Mouse (Mus musculus) forebrain, postnatal 0 days (tissue): ENCODE results near the gene Rara. TPM values are rescaled to one million over a fixed set of nuclear protein-coding genes. Genes with fewer than 3 reads are reported as not detected.
A peak's percentile ranks its signal among the peaks of the same experiment; 100 is the strongest.

ENCODE experiments used
- ATAC-seq: fragments of 200-750 bp; cut with Nextera tagmentation; 2 replicates; pipeline ENCODE4 v1.8.0; 2017; ENCODE audit warnings: mild to moderate bottlenecking, moderate library complexity
- DNase-seq: peaks from one replicate; pipeline ENCODE4 v3.0.0-alpha.2; 2015
- H3K27ac ChIP-seq: fragments of 300-500 bp; sonication (generic); 2 replicates; pipeline ENCODE4 v1.5.1; 2014; ENCODE audit warnings: low read depth, mild to moderate bottlenecking, antibody characterized with exemption, low read length, moderate library complexity, mixed read lengths
- H3K27me3 ChIP-seq: fragments of 300-500 bp; sonication (generic); 2 replicates; pipeline ENCODE4 v1.6.1; 2014; ENCODE audit warnings: mild to moderate bottlenecking, low read length, mixed read lengths; ENCODE audit not compliant: insufficient read depth
- H3K36me3 ChIP-seq: fragments of 300-500 bp; sonication (generic); 2 replicates; pipeline ENCODE4 v1.6.1; 2014; ENCODE audit warnings: mild to moderate bottlenecking, moderate library complexity; ENCODE audit not compliant: insufficient read depth
- H3K4me1 ChIP-seq: fragments of 300-500 bp; sonication (generic); 2 replicates; pipeline ENCODE4 v1.6.1; 2014; ENCODE audit warnings: antibody characterized with exemption; ENCODE audit not compliant: insufficient read depth
- H3K4me2 ChIP-seq: fragments of 300-500 bp; sonication (generic); 2 replicates; pipeline ENCODE4 v1.6.1; 2014; ENCODE audit warnings: low read depth, mild to moderate bottlenecking, moderate library complexity
- H3K4me3 ChIP-seq: fragments of 300-500 bp; sonication (generic); 2 replicates; pipeline ENCODE4 v1.5.1; 2014; ENCODE audit warnings: low read depth, low read length, mixed read lengths
- H3K9ac ChIP-seq: fragments of 300-500 bp; sonication (generic); 2 replicates; pipeline ENCODE4 v1.6.1; 2014; ENCODE audit warnings: mild to moderate bottlenecking
- H3K9me3 ChIP-seq: fragments of 300-500 bp; sonication (generic); 2 replicates; pipeline ENCODE4 v1.6.1; 2016; ENCODE audit warnings: low read length
- CTCF ChIP-seq: sonication (generic); IDR thresholded peaks from 2 replicates; pipeline ENCODE4 v1.5.1; 2016; ENCODE audit warnings: antibody characterized with exemption, control low read depth, low read depth
- WGBS: fragments of 180-500 bp; shearing (Covaris S2); extraction: QIAGEN DNeasy Blood & Tissue Kit; methylation state at CpG from one replicate; pipeline ENCODE4 v1.1.7; 2014; 5-methylcytosine and 5-hydroxymethylcytosine counted together
- polyA plus RNA-seq: library from polyadenylated mRNA; unstranded; fragments of >200 nt; fragmentation: Nextera tagmentation; extraction: Ambion mirVana; gene quantifications from 2 replicates; pipeline ENCODE4 v1.2.1, GENCODE M21; 2015
- total RNA-seq: library from RNA; depleted of rRNA; stranded (reverse); fragments of >200 nt; gene quantifications from 2 replicates; pipeline ENCODE4 v1.2.3, GENCODE M21; 2014

Rara gene
- total and polyA plus RNA-seq, 2 experiments from 2014 or later = 10.7 to 15.2 TPM

- WGBS = 89% methylated on average over 9 of the region's 10 CpGs
- H3K27ac ChIP-seq = no peak overlapping the region
- DNase-seq (no peak), ATAC-seq (no peak)
- TF ChIP-seq CTCF = no peak
- H3K9ac ChIP-seq = no peak overlapping the region
- H3K4me3 ChIP-seq = no peak overlapping the region
- H3K4me2 ChIP-seq = no peak overlapping the region
- H3K36me3 ChIP-seq = no peaks in the 10 kb centered on the region
- no peaks in the 10 kb centered on the region for H3K27me3 ChIP-seq
- H3K9me3 ChIP-seq = no peaks in the 10 kb centered on the region
- peaks cover 23% of the 10 kb centered on the region for H3K4me1 ChIP-seq
Measured at GRCm38 (mm10) chr11:98956340-98956739, 28.7 kb downstream of the Rara start.

- Histone ChIP-seq H3K9ac (peak overlapping the region; percentile 57), H3K27me3 (no peaks in the 10 kb centered on the region), H3K27ac (peak overlapping the region; percentile 50; the same call in 1 of the 2 replicates), H3K36me3 (no peaks in the 10 kb centered on the region), H3K4me2 (peak overlapping the region; percentile 99), H3K4me3 (peak overlapping the region; percentile 53), H3K4me1 (peaks cover 31% of the 10 kb centered on the region), H3K9me3 (no peaks in the 10 kb centered on the region)
- ATAC-seq (peak; percentile 72), DNase-seq (peak; percentile 79)
- TF ChIP-seq CTCF = no peak
- WGBS = 2% methylated on average over 43 of the region's 43 CpGs
Measured at GRCm38 (mm10) chr11:98959437-98960312, 32.1 kb downstream of the Rara start.

- Histone ChIP-seq H3K9ac (peak overlapping the region; percentile 57), H3K9me3 (no peaks in the 10 kb centered on the region), H3K4me1 (peaks cover 31% of the 10 kb centered on the region), H3K4me3 (peak overlapping the region; percentile 53), H3K27ac (no peak overlapping the region), H3K36me3 (no peaks in the 10 kb centered on the region), H3K4me2 (peak overlapping the region; percentile 99), H3K27me3 (no peaks in the 10 kb centered on the region)
- WGBS = 4% methylated on average over 49 of the region's 53 CpGs
- DNase-seq (peak; percentile 44), ATAC-seq (0 out of 2 replicates have a peak, but pooled peaks have one; percentile 12)
- no peak for TF ChIP-seq CTCF
Measured at GRCm38 (mm10) chr11:98960313-98960906, 32.8 kb downstream of the Rara start.

GRCm38 (mm10) chr11:98961051-98961592, 33.5 kb downstream of the Rara start:
- ATAC-seq = no peak
- H3K27ac ChIP-seq = no peak overlapping the region
- peak overlapping the region; percentile 99 for H3K4me2 ChIP-seq
- H3K4me1 ChIP-seq = peaks cover 38% of the 10 kb centered on the region
- no peaks in the 10 kb centered on the region for H3K36me3 ChIP-seq
- WGBS = 17% methylated on average over 18 of the region's 18 CpGs
- H3K27me3 ChIP-seq = no peaks in the 10 kb centered on the region
- DNase-seq = no peak
- TF ChIP-seq CTCF = no peak
- peak overlapping the region; percentile 57 for H3K9ac ChIP-seq
- H3K9me3 ChIP-seq = no peaks in the 10 kb centered on the region
- peak overlapping the region; percentile 53 for H3K4me3 ChIP-seq

GRCm38 (mm10) chr11:98961766-98962165, 34.1 kb downstream of the Rara start:
- no peaks in the 10 kb centered on the region for H3K9me3 ChIP-seq
- peaks cover 42% of the 10 kb centered on the region for H3K4me1 ChIP-seq
- no peak overlapping the region for H3K27ac ChIP-seq
- H3K36me3 ChIP-seq = no peaks in the 10 kb centered on the region
- H3K4me2 ChIP-seq = peak overlapping the region; percentile 99
- H3K4me3 ChIP-seq = peak overlapping the region; percentile 53
- no peak for ATAC-seq
- 15% methylated on average over 8 of the region's 8 CpGs for WGBS
- TF ChIP-seq CTCF = no peak
- H3K9ac ChIP-seq = peak overlapping the region; percentile 25; the same call in 1 of the 2 replicates
- no peaks in the 10 kb centered on the region for H3K27me3 ChIP-seq
- DNase-seq = no peak

GRCm38 (mm10) chr11:98962421-98963095, 34.9 kb downstream of the Rara start:
- DNase-seq (peak; percentile 13), ATAC-seq (no peak)
- WGBS = 19% methylated on average over 12 of the region's 12 CpGs
- no peaks in the 10 kb centered on the region for H3K9me3 ChIP-seq
- H3K36me3 ChIP-seq = no peaks in the 10 kb centered on the region
- peak overlapping the region; percentile 24; the same call in 1 of the 2 replicates for H3K27ac ChIP-seq
- H3K9ac ChIP-seq = peak overlapping the region; percentile 55; the same call in 1 of the 2 replicates
- peaks cover 42% of the 10 kb centered on the region for H3K4me1 ChIP-seq
- TF ChIP-seq CTCF = peak; percentile 6; the same call in 1 of the 2 replicates
- H3K4me2 ChIP-seq = peak overlapping the region; percentile 99
- H3K4me3 ChIP-seq = peak overlapping the region; percentile 43
- H3K27me3 ChIP-seq = no peaks in the 10 kb centered on the region
